Mouse (Mus musculus) stomach, postnatal 0 days (tissue): ENCODE data around the gene 0610037L13Rik. TPM values are rescaled to one million over a fixed set of nuclear protein-coding genes. Genes with fewer than 3 reads are reported as not detected.
A peak's percentile ranks its signal among the peaks of the same experiment; 100 is the strongest.

ENCODE experiments used
- ATAC-seq: fragments of 200-750 bp; cut with Nextera tagmentation; 2 replicates; pipeline ENCODE4 v1.8.0; 2017; ENCODE audit not compliant: low FRiP score, low TSS enrichment
- DNase-seq: peaks from one replicate; pipeline ENCODE4 v3.0.0-alpha.2; 2016; ENCODE audit warnings: low spot score
- H3K27ac ChIP-seq: fragments of 300-500 bp; sonication (generic); replicated peaks from 2 replicates; pipeline ENCODE4 v1.5.1; 2014; ENCODE audit warnings: mild to moderate bottlenecking, control low read depth
- H3K27me3 ChIP-seq: fragments of 300-500 bp; sonication (generic); 2 replicates; pipeline ENCODE4 v1.6.1; 2014; ENCODE audit warnings: low read length; ENCODE audit not compliant: control insufficient read depth, insufficient read depth
- H3K36me3 ChIP-seq: fragments of 300-500 bp; sonication (generic); 2 replicates; pipeline ENCODE4 v1.6.1; 2014; ENCODE audit warnings: low read length, mixed read lengths; ENCODE audit not compliant: control insufficient read depth, insufficient read depth
- H3K4me1 ChIP-seq: fragments of 300-500 bp; sonication (generic); replicated peaks from 2 replicates; pipeline ENCODE4 v1.6.1; 2014; ENCODE audit warnings: antibody characterized with exemption; ENCODE audit not compliant: control insufficient read depth, insufficient read depth
- H3K4me2 ChIP-seq: fragments of 300-500 bp; sonication (generic); replicated peaks from 2 replicates; pipeline ENCODE4 v1.6.1; 2014; ENCODE audit warnings: low read depth, mild to moderate bottlenecking, control low read depth, moderate library complexity
- H3K4me3 ChIP-seq: fragments of 300-500 bp; sonication (generic); 2 replicates; pipeline ENCODE4 v1.5.1; 2014; ENCODE audit warnings: low read depth, low read length, control low read depth
- H3K9ac ChIP-seq: fragments of 300-500 bp; sonication (generic); 2 replicates; pipeline ENCODE4 v1.6.1; 2014; ENCODE audit warnings: mild to moderate bottlenecking, low read length, control low read depth, mixed read lengths
- H3K9me3 ChIP-seq: fragments of 300-500 bp; sonication (generic); 2 replicates; pipeline ENCODE4 v1.6.1; 2016; ENCODE audit warnings: low read length; ENCODE audit not compliant: control insufficient read depth
- CTCF ChIP-seq: IDR thresholded peaks from 2 replicates; pipeline ENCODE4 v1.5.1; 2016; ENCODE audit warnings: antibody characterized with exemption, low read depth, mild to moderate bottlenecking, moderate library complexity
- EP300 ChIP-seq: optimal IDR thresholded peaks from 2 replicates; pipeline ENCODE3; 2016; ENCODE audit warnings: antibody characterized with exemption
- WGBS: fragments of 180-500 bp; shearing (Covaris S2); extraction: QIAGEN DNeasy Blood & Tissue Kit; methylation state at CpG from one replicate; pipeline ENCODE4 v1.1.7; 2014; 5-methylcytosine and 5-hydroxymethylcytosine counted together
- polyA plus RNA-seq: library from polyadenylated mRNA; unstranded; fragments of >200 nt; fragmentation: Nextera tagmentation; extraction: Ambion mirVana; gene quantifications from 2 replicates; pipeline ENCODE4 v1.2.1, GENCODE M21; 2015

Gene 0610037L13Rik
- polyA plus RNA-seq, 1 experiment from 2014 or later = 101 TPM

DNA sequence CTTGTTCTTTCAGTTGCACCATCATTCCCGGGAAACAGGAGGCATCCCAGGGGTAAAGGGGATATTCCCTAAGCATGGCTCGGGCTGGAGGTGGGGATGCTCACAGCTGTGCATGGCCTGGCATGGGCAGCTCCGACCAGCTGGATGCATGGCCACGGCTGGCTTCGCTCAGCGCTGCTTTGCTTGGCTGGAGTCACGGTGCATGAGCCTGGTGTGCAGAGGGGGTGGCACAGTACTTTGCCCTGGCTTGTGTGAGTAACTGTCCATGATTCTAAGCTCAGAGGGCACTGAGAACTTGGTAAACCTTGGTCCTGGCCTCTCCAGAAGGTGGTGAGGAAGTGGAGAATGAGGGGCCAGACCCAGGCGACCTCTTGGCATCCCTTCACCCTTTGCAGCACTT lies 39.5 kb upstream of the 0610037L13Rik start:
- ATAC-seq = no peak
- 91% methylated on average over 8 of the region's 8 CpGs for WGBS
- no peak overlapping the region for H3K4me2 ChIP-seq

DNA sequence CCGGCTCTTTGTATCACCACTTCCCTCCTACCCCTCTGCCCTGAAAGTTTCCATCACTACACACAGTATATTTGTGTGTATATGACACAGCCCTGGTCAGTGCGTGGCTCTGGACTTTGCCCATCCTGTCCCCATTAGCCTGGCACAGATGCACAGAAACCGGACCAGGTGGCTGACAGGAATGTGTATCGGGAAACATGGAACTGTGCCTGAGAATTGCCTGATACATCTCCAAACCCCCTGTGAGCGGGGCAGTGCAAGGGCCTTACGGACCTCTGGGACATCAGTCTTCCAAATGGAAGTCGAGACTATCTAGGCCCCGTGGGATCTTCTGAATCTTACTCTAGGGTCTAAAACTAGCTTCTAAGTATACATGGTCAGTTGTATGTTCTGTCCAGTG lies 36.3 kb upstream of the 0610037L13Rik start:
- Histone ChIP-seq H3K27ac (no peak overlapping the region), H3K27me3 (no peaks in the 10 kb centered on the region), H3K4me2 (no peak overlapping the region), H3K36me3 (no peaks in the 10 kb centered on the region), H3K4me1 (no peaks in the 10 kb centered on the region), H3K9me3 (no peaks in the 10 kb centered on the region), H3K4me3 (no peak overlapping the region), H3K9ac (no peak overlapping the region)
- no peak for TF ChIP-seq CTCF
- TF ChIP-seq EP300 = no peak
- DNase-seq = no peak
- 88% methylated on average over 8 of the region's 8 CpGs for WGBS
- no peak for ATAC-seq

More for the DNA sequence above, 39.5 kb upstream of the 0610037L13Rik start:
- H3K9ac ChIP-seq = no peak overlapping the region
- DNase-seq = no peak
- no peaks in the 10 kb centered on the region for H3K4me1 ChIP-seq
- no peak overlapping the region for H3K4me3 ChIP-seq
- no peak for TF ChIP-seq EP300
- no peak for TF ChIP-seq CTCF
- no peaks in the 10 kb centered on the region for H3K36me3 ChIP-seq
- H3K27ac ChIP-seq = no peak overlapping the region
- no peaks in the 10 kb centered on the region for H3K9me3 ChIP-seq
- H3K27me3 ChIP-seq = peaks cover 3% of the 10 kb centered on the region; the same call in 1 of the 2 replicates

DNA sequence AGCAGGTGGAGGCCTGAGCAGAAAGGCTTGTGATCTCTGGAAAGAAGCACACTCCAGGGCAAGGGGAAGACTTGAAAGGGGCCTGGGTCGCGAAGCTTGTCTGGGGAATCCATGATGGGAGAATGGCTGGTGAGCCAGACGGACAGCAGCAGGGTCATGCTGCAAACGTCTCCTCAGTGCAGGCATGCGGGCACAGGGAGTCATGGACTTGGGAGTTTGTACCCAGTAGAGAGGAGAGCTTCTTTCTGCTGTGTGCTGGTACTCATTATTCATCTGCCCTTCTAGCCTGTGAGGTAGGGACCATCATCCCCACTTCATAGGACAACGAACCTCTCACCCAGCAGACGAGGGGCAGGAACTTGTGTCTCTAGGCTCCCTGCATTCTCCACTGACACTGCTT lies 35.8 kb upstream of the 0610037L13Rik start:
- Histone ChIP-seq H3K4me1 (no peaks in the 10 kb centered on the region), H3K27ac (no peak overlapping the region), H3K36me3 (no peaks in the 10 kb centered on the region), H3K9me3 (no peaks in the 10 kb centered on the region), H3K9ac (no peak overlapping the region), H3K27me3 (no peaks in the 10 kb centered on the region), H3K4me3 (no peak overlapping the region), H3K4me2 (no peak overlapping the region)
- TF ChIP-seq EP300 = no peak
- TF ChIP-seq CTCF = no peak
- DNase-seq (no peak), ATAC-seq (no peak)
- 90% methylated on average over 7 of the region's 7 CpGs for WGBS

GRCm38 (mm10) chr4:107856958-107857686 lies 32.5 kb upstream of the 0610037L13Rik start:
- TF ChIP-seq EP300 (no peak), CTCF (peak; percentile 40)
- H3K4me1 ChIP-seq = no peaks in the 10 kb centered on the region
- H3K9me3 ChIP-seq = no peaks in the 10 kb centered on the region
- H3K9ac ChIP-seq = no peak overlapping the region
- 59% methylated on average over 11 of the region's 11 CpGs for WGBS
- DNase-seq = no peak
- no peak overlapping the region for H3K4me2 ChIP-seq
- no peaks in the 10 kb centered on the region for H3K27me3 ChIP-seq
- no peaks in the 10 kb centered on the region for H3K36me3 ChIP-seq
- ATAC-seq = no peak
- no peak overlapping the region for H3K27ac ChIP-seq
- H3K4me3 ChIP-seq = no peak overlapping the region

DNA sequence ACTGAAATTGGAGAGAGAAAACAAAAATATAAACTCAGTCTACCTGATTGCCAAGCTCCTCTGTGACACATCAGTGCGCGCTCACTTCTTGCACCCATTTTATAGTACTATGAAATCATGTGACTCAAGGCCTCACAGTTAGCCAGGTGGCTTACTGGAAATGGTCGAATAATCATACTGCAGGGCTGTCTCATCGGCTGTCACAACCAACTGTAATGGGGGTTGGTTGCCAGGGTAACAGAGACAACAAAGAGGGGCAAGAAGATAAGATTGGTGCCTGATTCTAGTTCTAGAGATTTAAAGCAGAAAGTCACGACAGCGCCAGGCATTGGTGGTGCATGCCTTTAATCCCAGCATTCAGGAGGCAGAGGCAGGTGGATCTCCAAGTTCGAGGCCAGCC lies 30.6 kb upstream of the 0610037L13Rik start:
- 86% methylated on average over 7 of the region's 7 CpGs for WGBS
- Histone ChIP-seq H3K4me1 (no peaks in the 10 kb centered on the region), H3K9me3 (no peaks in the 10 kb centered on the region), H3K27me3 (no peaks in the 10 kb centered on the region), H3K9ac (no peak overlapping the region), H3K27ac (no peak overlapping the region), H3K4me3 (no peak overlapping the region), H3K4me2 (no peak overlapping the region), H3K36me3 (no peaks in the 10 kb centered on the region)
- no peak for ATAC-seq
- TF ChIP-seq EP300 (no peak), CTCF (no peak)
- DNase-seq = no peak

GRCm38 (mm10) chr4:107864866-107865265 lies 24.7 kb upstream of the 0610037L13Rik start:
- DNase-seq (no peak), ATAC-seq (no peak; the same call in 1 of the 2 replicates)
- Histone ChIP-seq H3K27me3 (no peaks in the 10 kb centered on the region), H3K36me3 (no peaks in the 10 kb centered on the region), H3K27ac (no peak overlapping the region), H3K4me1 (no peaks in the 10 kb centered on the region), H3K9me3 (no peaks in the 10 kb centered on the region), H3K4me3 (no peak overlapping the region), H3K4me2 (no peak overlapping the region), H3K9ac (no peak overlapping the region)
- WGBS = 66% methylated on average over 4 of the region's 4 CpGs
- TF ChIP-seq CTCF (no peak), EP300 (no peak)
